Mouse (Mus musculus): ENCODE measurements around the gene Rgl1. TPM values are rescaled to one million over a fixed set of nuclear protein-coding genes. Genes with fewer than 3 reads are reported as not detected.
A peak's percentile ranks its signal among the peaks of the same experiment; 100 is the strongest.

The Rgl1 gene
- polyA plus RNA-seq, 1 experiment from 2014 or later, result 23.0 TPM

DNA sequence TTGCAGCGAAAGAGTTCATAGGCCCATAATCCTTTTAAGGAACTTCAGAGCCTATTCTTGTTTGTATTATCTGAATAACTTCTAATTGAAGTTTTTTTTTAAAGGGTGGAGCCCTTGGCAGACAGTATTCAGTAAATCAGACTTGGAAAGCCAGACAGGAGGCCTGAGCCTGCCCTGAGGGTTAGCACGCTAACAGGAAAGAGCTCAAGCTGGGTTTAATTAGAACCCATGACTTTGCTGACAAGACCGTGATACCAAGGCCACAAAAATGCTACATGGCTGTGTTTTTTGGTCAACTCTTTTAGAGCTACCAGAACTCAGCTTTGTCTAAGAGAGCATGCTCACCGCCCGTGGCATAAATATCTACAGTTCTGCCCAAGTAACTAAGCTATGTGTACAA, 175.8 kb downstream of the Rgl1 start:
- DNase-seq (ENCODE audit: low spot score), result no peak

DNA sequence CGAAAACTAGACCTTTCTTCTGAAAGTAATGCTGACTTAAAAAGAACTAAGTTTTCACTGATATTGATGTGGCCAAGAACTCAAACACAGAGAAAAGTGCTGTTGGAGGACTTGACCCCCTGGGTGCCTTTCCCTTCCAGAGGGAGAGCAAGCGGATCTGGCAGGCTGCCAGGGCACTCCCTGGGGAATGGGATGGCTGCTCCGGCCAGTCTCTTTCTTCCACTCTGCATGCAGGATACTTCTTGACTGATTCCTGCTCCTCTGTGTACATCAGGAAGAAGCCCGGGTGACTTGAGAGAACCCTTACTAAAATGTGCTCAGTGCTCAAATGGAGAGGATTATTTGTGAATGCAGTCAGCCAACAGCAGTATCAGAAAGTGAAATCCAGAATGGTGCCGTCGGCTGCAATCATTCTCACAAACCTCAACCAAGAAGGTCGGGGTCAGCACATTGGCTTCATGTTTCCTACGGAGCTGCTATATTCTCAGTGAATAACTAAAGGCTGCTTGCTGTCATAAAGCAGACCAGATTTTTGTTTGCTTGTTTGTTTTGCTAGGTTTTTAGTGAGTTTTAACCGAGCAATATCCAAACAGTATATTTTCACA, 176.7 kb downstream of the Rgl1 start:
- H3K4me2 ChIP-seq (replicated peaks; ENCODE audit: low read depth), result 0 out of 2 replicates have a peak overlapping the region, but pooled peaks have one; percentile 11
- DNase-seq (ENCODE audit: low spot score) (peak; percentile 75), ATAC-seq (ENCODE audit: low FRiP score, low TSS enrichment) (no peak)

More for the DNA sequence above, 175.8 kb downstream of the Rgl1 start:
- no peaks in the 10 kb centered on the region for H3K9me3 ChIP-seq (ENCODE audit: control insufficient read depth, low read length)
- H3K4me2 ChIP-seq (replicated peaks; ENCODE audit: low read depth), result no peak overlapping the region
- H3K4me1 ChIP-seq (replicated peaks; ENCODE audit: control insufficient read depth, insufficient read depth), result 0 out of 2 replicates have a peak, but pooled peaks cover 5% of the 10 kb centered on the region
- 66% methylated on average over 5 of the region's 5 CpGs for WGBS
- H3K27me3 ChIP-seq (ENCODE audit: control insufficient read depth, insufficient read depth, low read length), result no peaks in the 10 kb centered on the region
- H3K36me3 ChIP-seq (ENCODE audit: control insufficient read depth, insufficient read depth, low read length), result no peaks in the 10 kb centered on the region
- H3K27ac ChIP-seq (replicated peaks), result no peak overlapping the region
- no peak for ATAC-seq (ENCODE audit: low FRiP score, low TSS enrichment)
- H3K4me3 ChIP-seq (ENCODE audit: low read depth, low read length), result no peak overlapping the region
- H3K9ac ChIP-seq (ENCODE audit: low read length), result no peak overlapping the region
- TF ChIP-seq EP300 (optimal IDR thresholded peaks at IDR 0.05), result no peak
- no peak for TF ChIP-seq CTCF (IDR thresholded peaks at IDR 0.05; ENCODE audit: low read depth)

DNA sequence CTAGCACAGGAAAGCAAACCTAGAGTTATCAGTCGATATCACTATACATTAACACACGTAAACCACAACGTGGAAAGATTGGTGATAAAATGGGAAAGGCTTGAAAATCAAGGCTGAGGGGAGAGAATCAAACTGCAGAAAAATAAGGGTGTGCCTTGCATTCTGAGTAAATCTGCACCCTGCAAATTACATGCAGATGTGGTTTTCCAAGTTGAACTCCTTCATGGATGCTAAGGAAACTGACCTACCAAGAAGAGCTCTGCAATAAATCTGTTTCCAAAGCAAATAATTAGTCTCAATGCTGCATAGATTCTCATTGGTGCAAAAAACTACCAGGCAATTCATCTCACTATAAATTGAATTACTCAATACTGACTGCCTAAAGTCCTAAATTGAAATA, 178.7 kb downstream of the Rgl1 start:
- no peaks in the 10 kb centered on the region for H3K27me3 ChIP-seq (ENCODE audit: control insufficient read depth, insufficient read depth, low read length)
- no peaks in the 10 kb centered on the region for H3K9me3 ChIP-seq (ENCODE audit: control insufficient read depth, low read length)
- H3K4me1 ChIP-seq (replicated peaks; ENCODE audit: control insufficient read depth, insufficient read depth), result 0 out of 2 replicates have a peak, but pooled peaks cover 5% of the 10 kb centered on the region
- no peak for TF ChIP-seq CTCF (IDR thresholded peaks at IDR 0.05; ENCODE audit: low read depth)
- no peak for TF ChIP-seq EP300 (optimal IDR thresholded peaks at IDR 0.05)
- no peaks in the 10 kb centered on the region for H3K36me3 ChIP-seq (ENCODE audit: control insufficient read depth, insufficient read depth, low read length)
- ATAC-seq (ENCODE audit: low FRiP score, low TSS enrichment) (no peak), DNase-seq (ENCODE audit: low spot score) (no peak)
- H3K4me3 ChIP-seq (ENCODE audit: low read depth, low read length), result no peak overlapping the region
- no peak overlapping the region for H3K9ac ChIP-seq (ENCODE audit: low read length)
- WGBS, result 61% methylated on average over 3 of the region's 3 CpGs
- H3K4me2 ChIP-seq (replicated peaks; ENCODE audit: low read depth), result no peak overlapping the region
- H3K27ac ChIP-seq (replicated peaks), result no peak overlapping the region

More for the DNA sequence above, 176.7 kb downstream of the Rgl1 start:
- Histone ChIP-seq H3K4me3 (ENCODE audit: low read depth, low read length) (no peak overlapping the region), H3K36me3 (ENCODE audit: control insufficient read depth, insufficient read depth, low read length) (no peaks in the 10 kb centered on the region), H3K4me1 (replicated peaks; ENCODE audit: control insufficient read depth, insufficient read depth) (0 out of 2 replicates have a peak, but pooled peaks cover 5% of the 10 kb centered on the region), H3K9ac (ENCODE audit: low read length) (no peak overlapping the region), H3K27me3 (ENCODE audit: control insufficient read depth, insufficient read depth, low read length) (no peaks in the 10 kb centered on the region), H3K27ac (replicated peaks) (no peak overlapping the region; the same call in 1 of the 2 replicates), H3K9me3 (ENCODE audit: control insufficient read depth, low read length) (no peaks in the 10 kb centered on the region)
- TF ChIP-seq CTCF (IDR thresholded peaks at IDR 0.05; ENCODE audit: low read depth) (no peak), EP300 (optimal IDR thresholded peaks at IDR 0.05) (no peak)
- WGBS, result 24% methylated on average over 9 of the region's 9 CpGs

DNA sequence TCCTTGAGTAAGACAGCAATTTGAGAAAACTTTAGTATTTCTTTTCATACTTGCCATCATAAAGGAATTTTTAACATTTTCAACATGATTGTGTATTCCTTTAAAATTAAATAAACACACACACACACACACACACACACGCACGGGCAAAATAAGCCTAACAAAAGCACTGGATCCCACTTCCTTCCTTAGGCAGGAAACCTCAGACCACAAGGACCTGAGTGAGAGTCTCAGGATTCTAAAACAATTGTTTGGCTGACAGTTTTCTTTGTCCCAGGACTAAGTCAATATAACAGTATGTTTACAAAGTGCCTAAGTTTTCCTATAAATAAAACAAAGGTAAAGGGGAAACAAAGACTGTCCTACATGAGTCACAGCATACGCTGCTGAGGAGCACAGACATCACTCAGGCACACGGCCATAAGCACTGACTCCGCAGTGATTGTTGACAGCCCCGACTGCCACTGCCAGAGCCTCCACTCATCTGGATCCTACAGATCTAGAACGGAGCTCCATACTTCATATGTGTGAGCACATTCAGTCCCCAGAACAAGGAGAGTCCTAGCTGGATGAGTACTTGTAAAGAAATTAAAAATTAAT, 180.7 kb downstream of the Rgl1 start:
- DNase-seq (ENCODE audit: low spot score) (no peak), ATAC-seq (ENCODE audit: low FRiP score, low TSS enrichment) (no peak)
- 0 out of 2 replicates have a peak, but pooled peaks cover 5% of the 10 kb centered on the region for H3K4me1 ChIP-seq (replicated peaks; ENCODE audit: control insufficient read depth, insufficient read depth)
- H3K4me2 ChIP-seq (replicated peaks; ENCODE audit: low read depth), result no peak overlapping the region
- H3K9ac ChIP-seq (ENCODE audit: low read length), result no peak overlapping the region
- no peaks in the 10 kb centered on the region for H3K9me3 ChIP-seq (ENCODE audit: control insufficient read depth, low read length)
- no peak overlapping the region for H3K27ac ChIP-seq (replicated peaks)
- no peak overlapping the region for H3K4me3 ChIP-seq (ENCODE audit: low read depth, low read length)
- TF ChIP-seq CTCF (IDR thresholded peaks at IDR 0.05; ENCODE audit: low read depth) (no peak), EP300 (optimal IDR thresholded peaks at IDR 0.05) (no peak)
- H3K36me3 ChIP-seq (ENCODE audit: control insufficient read depth, insufficient read depth, low read length), result no peaks in the 10 kb centered on the region
- no peaks in the 10 kb centered on the region for H3K27me3 ChIP-seq (ENCODE audit: control insufficient read depth, insufficient read depth, low read length)
- WGBS, result 46% methylated on average over 7 of the region's 7 CpGs

DNA sequence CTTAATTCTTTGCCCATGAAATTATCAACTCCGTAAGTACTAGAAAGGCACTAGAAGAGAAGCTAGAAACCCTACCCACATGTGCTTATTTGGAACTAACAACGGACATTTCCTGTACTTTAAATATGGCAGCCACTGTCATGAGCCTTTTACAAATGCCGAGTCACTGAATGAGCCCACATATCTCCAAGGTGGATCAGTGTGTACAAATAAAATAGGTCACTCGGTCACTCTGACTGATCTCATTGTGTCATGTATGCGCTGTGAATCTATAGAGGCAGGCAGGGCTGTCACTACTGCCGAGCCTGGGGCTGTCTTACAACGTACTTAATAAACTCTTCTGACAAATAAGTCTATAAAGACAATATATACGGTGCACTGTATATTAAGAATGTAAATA, 181.2 kb downstream of the Rgl1 start:
- no peak overlapping the region for H3K27ac ChIP-seq (replicated peaks)
- WGBS, result 62% methylated on average over 8 of the region's 8 CpGs
- no peak overlapping the region for H3K4me3 ChIP-seq (ENCODE audit: low read depth, low read length)
- no peaks in the 10 kb centered on the region for H3K27me3 ChIP-seq (ENCODE audit: control insufficient read depth, insufficient read depth, low read length)
- no peaks in the 10 kb centered on the region for H3K36me3 ChIP-seq (ENCODE audit: control insufficient read depth, insufficient read depth, low read length)
- DNase-seq (ENCODE audit: low spot score) (no peak), ATAC-seq (ENCODE audit: low FRiP score, low TSS enrichment) (no peak)
- no peak for TF ChIP-seq CTCF (IDR thresholded peaks at IDR 0.05; ENCODE audit: low read depth)
- TF ChIP-seq EP300 (optimal IDR thresholded peaks at IDR 0.05), result no peak
- H3K4me1 ChIP-seq (replicated peaks; ENCODE audit: control insufficient read depth, insufficient read depth), result 0 out of 2 replicates have a peak, but pooled peaks cover 5% of the 10 kb centered on the region
- no peak overlapping the region for H3K4me2 ChIP-seq (replicated peaks; ENCODE audit: low read depth)
- no peak overlapping the region for H3K9ac ChIP-seq (ENCODE audit: low read length)
- H3K9me3 ChIP-seq (ENCODE audit: control insufficient read depth, low read length), result no peaks in the 10 kb centered on the region

Measured in stomach, postnatal 0 days (tissue).